Comparison of ENCODE assay signal across 13 mouse cellular contexts in genomic region chr4:18649153-18649552, GRCm38 (mm10).
DNase-seq lines count a peak whose midpoint lies in the region; ATAC-seq and TF ChIP-seq lines count a peak whose summit lies in the region.
"Had no signal": no experiment of that assay in that cellular context is flagged by ENCODE, and none has a peak within 500 bp of the region (broad histone marks: within the 10 kb centered on the region; RNA-seq: fewer than 3 reads in every experiment).

No protein-coding gene starts in this region.

- no peak for TF ChIP-seq POLR2A in kidney, adult 2 months (IDR thresholded peaks at IDR 0.05; ENCODE audit: low read depth, low read length)

- no peak overlapping the region for H3K4me2 ChIP-seq in kidney, embryonic 14.5 days (replicated peaks; ENCODE audit: low read depth, low read length)
- no peak overlapping the region for H3K4me2 ChIP-seq in neural tube, embryonic 15.5 days
- H3K4me2 ChIP-seq: hindbrain, embryonic 13.5 days; stomach, embryonic 15.5 days had no signal

- H3K36me3 ChIP-seq in kidney, adult 2 months (ENCODE audit: control insufficient read depth, insufficient read depth, low read length): no peaks in the 10 kb centered on the region
- H3K36me3 ChIP-seq in kidney, embryonic 14.5 days (ENCODE audit: control insufficient read depth, insufficient read depth, low read length): no peaks in the 10 kb centered on the region
- H3K36me3 ChIP-seq in neural tube, embryonic 15.5 days: no peaks in the 10 kb centered on the region
- H3K36me3 ChIP-seq: hindbrain, embryonic 13.5 days; stomach, embryonic 15.5 days had no signal

- H3K9me3 ChIP-seq in kidney, embryonic 14.5 days (ENCODE audit: control insufficient read depth, low read length): no peaks in the 10 kb centered on the region
- no peaks in the 10 kb centered on the region for H3K9me3 ChIP-seq in neural tube, embryonic 15.5 days (replicated peaks)
- H3K9me3 ChIP-seq: hindbrain, embryonic 13.5 days; stomach, embryonic 15.5 days had no signal

- 9% methylated on average over 1 of the region's 1 CpGs for WGBS in kidney, adult 2 months
- WGBS in kidney, embryonic 14.5 days: 30% methylated on average over 1 of the region's 1 CpGs
- 26% methylated on average over 1 of the region's 1 CpGs for WGBS in neural tube, embryonic 15.5 days

- H3K27me3 ChIP-seq in kidney, adult 2 months (replicated peaks; ENCODE audit: control insufficient read depth, insufficient read depth, low read length): no peaks in the 10 kb centered on the region
- no peaks in the 10 kb centered on the region for H3K27me3 ChIP-seq in kidney, embryonic 14.5 days (ENCODE audit: control insufficient read depth, insufficient read depth, low read length)
- H3K27me3 ChIP-seq in neural tube, embryonic 15.5 days (replicated peaks): no peaks in the 10 kb centered on the region
- H3K27me3 ChIP-seq: hindbrain, embryonic 13.5 days; stomach, embryonic 15.5 days had no signal

- DNase-seq in adrenal gland, postnatal 14 days: peak; percentile 6
- DNase-seq in adrenal gland, postnatal 36 days: no peak
- DNase-seq in kidney, adult 2 months: peak; percentile 4
- DNase-seq in NIH3T3 (ENCODE audit: low read depth): peak; percentile 1
- peak; percentile 17 to 60 for DNase-seq in left cerebral cortex, postnatal 14 days (ENCODE audit: low spot score in 2 of 2)
- no peak for DNase-seq in urinary bladder, postnatal 10 days (ENCODE audit: low spot score)
- DNase-seq: B cell, adult 2 months had no signal

- no peak for ATAC-seq in kidney, embryonic 14.5 days (ENCODE audit: low FRiP score, low TSS enrichment)
- ATAC-seq in neural tube, embryonic 15.5 days (ENCODE audit: low FRiP score): no peak

- H3K27ac ChIP-seq in kidney, adult 2 months (ENCODE audit: insufficient read depth, low read depth, low read length): no peak overlapping the region
- no peak overlapping the region for H3K27ac ChIP-seq in kidney, embryonic 14.5 days (ENCODE audit: low read depth, low read length)
- H3K27ac ChIP-seq in neural tube, embryonic 15.5 days (replicated peaks): no peak overlapping the region
- H3K27ac ChIP-seq: hindbrain, embryonic 13.5 days; liver, embryonic 14.5 days; stomach, embryonic 15.5 days had no signal

- no peak overlapping the region for H3K4me3 ChIP-seq in kidney, adult 2 months (ENCODE audit: insufficient read depth, low read depth, low read length)
- H3K4me3 ChIP-seq in kidney, embryonic 14.5 days (ENCODE audit: low read length): no peak overlapping the region
- H3K4me3 ChIP-seq in neural tube, embryonic 15.5 days (replicated peaks): no peak overlapping the region
- H3K4me3 ChIP-seq: erythroblast, embryonic 14.5 days; hindbrain, embryonic 13.5 days; stomach, embryonic 15.5 days had no signal

- intact Hi-C loops in left cerebral cortex, postnatal 14 days (cut with DNase I): no loop called here

- H3K9ac ChIP-seq in kidney, embryonic 14.5 days (ENCODE audit: low read depth, low read length): no peak overlapping the region
- H3K9ac ChIP-seq in neural tube, embryonic 15.5 days (replicated peaks): no peak overlapping the region
- H3K9ac ChIP-seq: hindbrain, embryonic 13.5 days; liver, embryonic 14.5 days; stomach, embryonic 15.5 days had no signal

- no peaks in the 10 kb centered on the region for H3K4me1 ChIP-seq in kidney, adult 2 months (ENCODE audit: control insufficient read depth, insufficient read depth, low read length)
- no peaks in the 10 kb centered on the region for H3K4me1 ChIP-seq in kidney, embryonic 14.5 days (ENCODE audit: control insufficient read depth, insufficient read depth, low read length)
- no peaks in the 10 kb centered on the region for H3K4me1 ChIP-seq in neural tube, embryonic 15.5 days
- H3K4me1 ChIP-seq: hindbrain, embryonic 13.5 days; stomach, embryonic 15.5 days had no signal

- no peak for TF ChIP-seq CTCF in kidney, adult 2 months (conservative IDR thresholded peaks at IDR 0.05; ENCODE audit: insufficient read depth, insufficient read length, low read depth, low read length)

Comparison
In these comparisons a context has a peak if more than half of its experiments do, and no peak if none do; other contexts are left out.
1. DNase-seq: peak in adrenal gland, postnatal 14 days (single experiment), kidney, adult 2 months (single experiment), NIH3T3 (single experiment) and left cerebral cortex, postnatal 14 days (2 of 2); none in adrenal gland, postnatal 36 days (0 of 2) and urinary bladder, postnatal 10 days (single experiment).